14 mouse cellular contexts compared by ENCODE assay signal in the genomic region with DNA sequence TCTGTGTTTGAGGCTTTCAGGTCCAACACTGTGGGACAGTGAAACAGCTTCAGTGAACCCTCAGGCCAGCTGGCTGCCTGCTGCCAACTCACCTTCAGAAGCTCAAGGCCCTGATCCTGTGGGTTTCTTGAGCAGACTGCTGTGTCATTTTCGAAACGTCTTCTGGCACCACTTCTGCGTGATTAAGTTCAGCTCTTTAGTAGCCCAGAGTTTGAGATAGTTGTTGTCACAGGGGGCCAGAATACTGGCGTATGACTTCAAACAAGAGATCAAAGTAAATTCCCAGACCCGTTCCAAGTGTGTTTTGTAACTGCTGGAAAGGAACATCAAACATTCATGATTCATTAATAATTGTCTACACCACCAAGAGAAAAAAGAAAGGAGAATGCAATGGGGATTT.
A peak's percentile ranks its signal among the peaks of the same experiment; 100 is the strongest.
DNase-seq lines count a peak whose midpoint lies in the region; ATAC-seq and TF ChIP-seq lines count a peak whose summit lies in the region.
"Had no signal": no experiment of that assay in that cellular context is flagged by ENCODE, and none has a peak within 500 bp of the region (broad histone marks: within the 10 kb centered on the region; RNA-seq: fewer than 3 reads in every experiment).

No protein-coding gene starts in this region.

- H3K4me3 ChIP-seq in hindbrain, postnatal 0 days (ENCODE audit: low read length): no peak overlapping the region
- no peak overlapping the region for H3K4me3 ChIP-seq in hindbrain, embryonic 12.5 days
- H3K4me3 ChIP-seq in stomach, embryonic 15.5 days (replicated peaks): no peak overlapping the region
- no peak overlapping the region for H3K4me3 ChIP-seq in stomach, postnatal 0 days (ENCODE audit: low read depth, low read length)
- no peak overlapping the region for H3K4me3 ChIP-seq in lung, postnatal 0 days (ENCODE audit: low read depth, low read length)
- H3K4me3 ChIP-seq in left cerebral cortex, adult 2 months: no peak overlapping the region
- no peak overlapping the region for H3K4me3 ChIP-seq in limb, embryonic 10.5 days
- H3K4me3 ChIP-seq: layer of hippocampus, adult 2 months; liver, embryonic 13.5 days; myocyte had no signal

- TF ChIP-seq EP300 in stomach, postnatal 0 days (optimal IDR thresholded peaks at IDR 0.05): no peak
- TF ChIP-seq EP300 in lung, postnatal 0 days (IDR thresholded peaks at IDR 0.05): no peak

- H3K4me2 ChIP-seq in hindbrain, postnatal 0 days (ENCODE audit: low read depth, low read length): no peak overlapping the region
- H3K4me2 ChIP-seq in hindbrain, embryonic 12.5 days (replicated peaks): no peak overlapping the region
- no peak overlapping the region for H3K4me2 ChIP-seq in stomach, embryonic 15.5 days
- no peak overlapping the region for H3K4me2 ChIP-seq in stomach, postnatal 0 days (replicated peaks; ENCODE audit: low read depth)
- no peak overlapping the region for H3K4me2 ChIP-seq in lung, postnatal 0 days (replicated peaks; ENCODE audit: low read depth, low read length)
- H3K4me2 ChIP-seq: liver, embryonic 13.5 days; midbrain, embryonic 11.5 days had no signal

- intact Hi-C loops in left cerebral cortex, adult 2 months (cut with DNase I): no loop called here

- no peaks in the 10 kb centered on the region for H3K9me3 ChIP-seq in hindbrain, postnatal 0 days (ENCODE audit: low read length)
- no peaks in the 10 kb centered on the region for H3K9me3 ChIP-seq in hindbrain, embryonic 12.5 days (replicated peaks)
- no peaks in the 10 kb centered on the region for H3K9me3 ChIP-seq in stomach, embryonic 15.5 days
- H3K9me3 ChIP-seq in stomach, postnatal 0 days (ENCODE audit: control insufficient read depth, low read length): no peaks in the 10 kb centered on the region
- H3K9me3 ChIP-seq in lung, postnatal 0 days (ENCODE audit: low read length): no peaks in the 10 kb centered on the region
- H3K9me3 ChIP-seq in limb, embryonic 10.5 days (replicated peaks): no peaks in the 10 kb centered on the region
- H3K9me3 ChIP-seq: liver, embryonic 13.5 days had no signal

- WGBS in hindbrain, postnatal 0 days: 54% methylated on average over 5 of the region's 5 CpGs
- 61% methylated on average over 5 of the region's 5 CpGs for WGBS in hindbrain, embryonic 12.5 days
- WGBS in stomach, embryonic 15.5 days: 33% methylated on average over 5 of the region's 5 CpGs
- 18% methylated on average over 5 of the region's 5 CpGs for WGBS in stomach, postnatal 0 days
- WGBS in lung, postnatal 0 days: 6% methylated on average over 5 of the region's 5 CpGs
- WGBS in limb, embryonic 10.5 days: 55% methylated on average over 5 of the region's 5 CpGs

- H3K9ac ChIP-seq in hindbrain, postnatal 0 days (replicated peaks; ENCODE audit: low read length): no peak overlapping the region
- H3K9ac ChIP-seq in hindbrain, embryonic 12.5 days: no peak overlapping the region
- H3K9ac ChIP-seq in stomach, embryonic 15.5 days: no peak overlapping the region
- H3K9ac ChIP-seq in stomach, postnatal 0 days (ENCODE audit: low read length): no peak overlapping the region
- H3K9ac ChIP-seq in lung, postnatal 0 days (replicated peaks; ENCODE audit: low read depth): no peak overlapping the region
- H3K9ac ChIP-seq: liver, embryonic 13.5 days had no signal

- no peak for DNase-seq in hindbrain, postnatal 0 days (ENCODE audit: low spot score)
- no peak for DNase-seq in stomach, postnatal 0 days (ENCODE audit: low spot score)
- DNase-seq in lung, postnatal 0 days (ENCODE audit: low spot score): peak; percentile 38
- no peak for DNase-seq in left cerebral cortex, adult 2 months (ENCODE audit: extremely low spot score in 1 of 2, low spot score in 2 of 2)
- no peak for DNase-seq in limb, embryonic 10.5 days (ENCODE audit: low spot score)
- DNase-seq: cerebellum, adult 9-11 months; liver, embryonic 13.5 days; right cerebral cortex, postnatal 25 days; thymus, postnatal 4 days had no signal

- H3K27me3 ChIP-seq in hindbrain, postnatal 0 days (ENCODE audit: insufficient read depth, low read length): no peaks in the 10 kb centered on the region
- H3K27me3 ChIP-seq in hindbrain, embryonic 12.5 days: no peaks in the 10 kb centered on the region
- H3K27me3 ChIP-seq in stomach, embryonic 15.5 days (replicated peaks): no peaks in the 10 kb centered on the region
- H3K27me3 ChIP-seq in stomach, postnatal 0 days (ENCODE audit: control insufficient read depth, insufficient read depth, low read length): no peaks in the 10 kb centered on the region
- no peaks in the 10 kb centered on the region for H3K27me3 ChIP-seq in lung, postnatal 0 days (replicated peaks; ENCODE audit: insufficient read depth, low read length)
- H3K27me3 ChIP-seq in limb, embryonic 10.5 days (ENCODE audit: low read depth, poor library complexity, severe bottlenecking): no peaks in the 10 kb centered on the region
- H3K27me3 ChIP-seq: liver, embryonic 13.5 days had no signal

- 0 out of 2 replicates have a peak overlapping the region, but pooled peaks have one; percentile 1 for H3K27ac ChIP-seq in hindbrain, postnatal 0 days
- H3K27ac ChIP-seq in hindbrain, embryonic 12.5 days: no peak overlapping the region
- H3K27ac ChIP-seq in stomach, embryonic 15.5 days: peak overlapping the region; percentile 31; the same call in 1 of the 2 replicates
- H3K27ac ChIP-seq in stomach, postnatal 0 days (replicated peaks): no peak overlapping the region
- H3K27ac ChIP-seq in lung, postnatal 0 days (ENCODE audit: low read length): peak overlapping the region; percentile 29; the same call in 1 of the 2 replicates
- H3K27ac ChIP-seq in left cerebral cortex, adult 2 months: no peak overlapping the region
- H3K27ac ChIP-seq in limb, embryonic 10.5 days: no peak overlapping the region
- H3K27ac ChIP-seq: layer of hippocampus, adult 2 months; liver, embryonic 13.5 days had no signal

- no peak for TF ChIP-seq CTCF in hindbrain, postnatal 0 days (IDR thresholded peaks at IDR 0.05; ENCODE audit: low read depth)
- no peak for TF ChIP-seq CTCF in stomach, postnatal 0 days (IDR thresholded peaks at IDR 0.05; ENCODE audit: low read depth)
- TF ChIP-seq CTCF in lung, postnatal 0 days (IDR thresholded peaks at IDR 0.05): no peak
- TF ChIP-seq CTCF in left cerebral cortex, adult 2 months (IDR thresholded peaks at IDR 0.05): no peak

- no peaks in the 10 kb centered on the region for H3K4me1 ChIP-seq in hindbrain, postnatal 0 days (ENCODE audit: insufficient read depth, low read length)
- no peaks in the 10 kb centered on the region for H3K4me1 ChIP-seq in hindbrain, embryonic 12.5 days
- no peaks in the 10 kb centered on the region for H3K4me1 ChIP-seq in stomach, embryonic 15.5 days
- no peaks in the 10 kb centered on the region for H3K4me1 ChIP-seq in stomach, postnatal 0 days (replicated peaks; ENCODE audit: control insufficient read depth, insufficient read depth)
- no peaks in the 10 kb centered on the region; the same call in 1 of the 2 replicates for H3K4me1 ChIP-seq in lung, postnatal 0 days (ENCODE audit: insufficient read depth, low read depth, low read length)
- peaks cover 14% of the 10 kb centered on the region for H3K4me1 ChIP-seq in limb, embryonic 10.5 days
- H3K4me1 ChIP-seq: liver, embryonic 13.5 days had no signal

- ATAC-seq in hindbrain, postnatal 0 days: no peak
- no peak for ATAC-seq in hindbrain, embryonic 12.5 days (ENCODE audit: low FRiP score)
- ATAC-seq in stomach, embryonic 15.5 days (ENCODE audit: insufficient read depth, low FRiP score, low read depth): no peak
- ATAC-seq in stomach, postnatal 0 days (ENCODE audit: low FRiP score, low TSS enrichment): no peak
- peak; percentile 58 for ATAC-seq in lung, postnatal 0 days

- no peaks in the 10 kb centered on the region for H3K36me3 ChIP-seq in hindbrain, postnatal 0 days (ENCODE audit: insufficient read depth, low read length)
- no peaks in the 10 kb centered on the region for H3K36me3 ChIP-seq in hindbrain, embryonic 12.5 days
- no peaks in the 10 kb centered on the region for H3K36me3 ChIP-seq in stomach, embryonic 15.5 days
- H3K36me3 ChIP-seq in stomach, postnatal 0 days (ENCODE audit: control insufficient read depth, insufficient read depth, low read length): no peaks in the 10 kb centered on the region
- no peaks in the 10 kb centered on the region for H3K36me3 ChIP-seq in lung, postnatal 0 days (ENCODE audit: insufficient read depth, low read length)
- H3K36me3 ChIP-seq in limb, embryonic 10.5 days: no peaks in the 10 kb centered on the region
- H3K36me3 ChIP-seq: liver, embryonic 13.5 days had no signal

Comparison
In these comparisons a context has a peak if more than half of its experiments do, and no peak if none do; other contexts are left out.
1. H3K27ac ChIP-seq: peak in hindbrain, postnatal 0 days (single experiment), stomach, embryonic 15.5 days (single experiment) and lung, postnatal 0 days (single experiment); none in hindbrain, embryonic 12.5 days (single experiment), stomach, postnatal 0 days (single experiment), left cerebral cortex, adult 2 months (single experiment) and limb, embryonic 10.5 days (single experiment).